8 mouse cellular contexts compared by ENCODE assay signal in genomic region chr1:180393017-180393797, GRCm38 (mm10).
A peak's percentile ranks its signal among the peaks of the same experiment; 100 is the strongest.
DNase-seq lines count a peak whose midpoint lies in the region; TF ChIP-seq lines count a peak whose summit lies in the region.
"Had no signal": no experiment of that assay in that cellular context is flagged by ENCODE, and none has a peak within 500 bp of the region (broad histone marks: within the 10 kb centered on the region; RNA-seq: fewer than 3 reads in every experiment).

No protein-coding gene starts in this region.

- TF ChIP-seq CTCF in left cerebral cortex, adult 2 months (IDR thresholded peaks at IDR 0.05), result no peak
- no peak for TF ChIP-seq CTCF in MEL (IDR thresholded peaks at IDR 0.05 in 2 of 3, conservative IDR thresholded peaks at IDR 0.05 in 1 of 3; ENCODE audit: control insufficient read depth in 1 of 3, insufficient read depth in 1 of 3, low read depth in 2 of 3, low read length in 3 of 3, poor library complexity in 1 of 3, severe bottlenecking in 1 of 3)
- TF ChIP-seq CTCF in olfactory bulb, adult 2 months (IDR thresholded peaks at IDR 0.05; ENCODE audit: insufficient read depth, low read depth, low read length), result no peak

- intact Hi-C loops in left cerebral cortex, adult 2 months (cut with DNase I), result no loop called here
- intact Hi-C loops in left cerebral cortex, postnatal 4 days (cut with DNase I), result no loop called here

- H3K4me3 ChIP-seq in left cerebral cortex, adult 2 months, result no peak overlapping the region
- no peak overlapping the region for H3K4me3 ChIP-seq in MEL (ENCODE audit: control insufficient read depth in 1 of 2, insufficient read depth in 1 of 2, low read depth in 2 of 2, low read length in 2 of 2)
- H3K4me3 ChIP-seq in brown adipose tissue, adult 24 weeks (ENCODE audit: insufficient read depth, low read depth, low read length), result 0 out of 2 replicates have a peak overlapping the region, but pooled peaks have one; percentile 7
- no peak overlapping the region for H3K4me3 ChIP-seq in olfactory bulb, adult 2 months (ENCODE audit: insufficient read depth, low read depth, low read length)
- H3K4me3 ChIP-seq: embryonic facial prominence, embryonic 13.5 days had no signal

- no peak for TF ChIP-seq POLR2A in MEL (IDR thresholded peaks at IDR 0.05; ENCODE audit: control insufficient read depth in 1 of 2, insufficient read depth in 1 of 2, low read depth in 1 of 2, low read length in 2 of 2, poor library complexity in 1 of 2)
- TF ChIP-seq POLR2A in olfactory bulb, adult 2 months (IDR thresholded peaks at IDR 0.05; ENCODE audit: insufficient read depth, low read depth, low read length), result no peak

- H3K36me3 ChIP-seq in MEL (ENCODE audit: control insufficient read depth in 1 of 2, insufficient read depth in 2 of 2, low read length in 2 of 2), result peaks cover 0 to 27% of the 10 kb centered on the region in 2 experiments; a peak in 2 of 4 replicates

- H3K9ac ChIP-seq in MEL (ENCODE audit: control insufficient read depth, low read depth, low read length, poor library complexity, severe bottlenecking), result no peak overlapping the region
- H3K9ac ChIP-seq: embryonic facial prominence, embryonic 13.5 days had no signal

- peaks cover 0 to 41% of the 10 kb centered on the region in 2 experiments; a peak in 3 of 4 replicates for H3K4me1 ChIP-seq in MEL (ENCODE audit: control insufficient read depth in 1 of 2, insufficient read depth in 2 of 2, low read length in 2 of 2)
- peaks cover 70% of the 10 kb centered on the region for H3K4me1 ChIP-seq in brown adipose tissue, adult 24 weeks (ENCODE audit: control insufficient read depth, insufficient read depth, insufficient read length, low read length)
- peaks cover 9% of the 10 kb centered on the region for H3K4me1 ChIP-seq in olfactory bulb, adult 2 months (ENCODE audit: control insufficient read depth, insufficient read depth, low read length)

- no peak for TF ChIP-seq RAD21 in MEL (IDR thresholded peaks at IDR 0.05; ENCODE audit: low read depth, low read length)

- no peaks in the 10 kb centered on the region; the same call in 1 of the 2 replicates for H3K79me2 ChIP-seq in MEL (ENCODE audit: control insufficient read depth, insufficient read depth, low read length, poor library complexity)

- no peaks in the 10 kb centered on the region for H3K9me3 ChIP-seq in MEL (replicated peaks; ENCODE audit: insufficient read depth, low read length)
- H3K9me3 ChIP-seq: embryonic facial prominence, embryonic 13.5 days had no signal

- TF ChIP-seq EP300 in MEL (IDR thresholded peaks at IDR 0.05; ENCODE audit: low read depth in 1 of 2, low read length in 2 of 2), result no peak

- 61% methylated on average over 9 of the region's 9 CpGs for WGBS in olfactory bulb, adult 2 months

- no peak for DNase-seq in left cerebral cortex, adult 2 months (ENCODE audit: extremely low spot score in 1 of 2, low spot score in 2 of 2)
- no peak for DNase-seq in left cerebral cortex, postnatal 4 days
- DNase-seq in MEL (ENCODE audit: low read depth, low spot score), result peak; percentile 64
- no peak for DNase-seq in yolk sac, embryonic 10.5 days (ENCODE audit: low spot score)
- no peak for DNase-seq in urinary bladder, postnatal 10 days (ENCODE audit: low spot score)

- H3K27me3 ChIP-seq in MEL (ENCODE audit: control insufficient read depth in 1 of 2, insufficient read depth in 2 of 2, low read length in 2 of 2), result no peaks in the 10 kb centered on the region
- H3K27me3 ChIP-seq: embryonic facial prominence, embryonic 13.5 days had no signal

- peak overlapping the region; percentile 28; the same call in 1 of the 2 replicates for H3K27ac ChIP-seq in left cerebral cortex, adult 2 months
- H3K27ac ChIP-seq in MEL (ENCODE audit: control insufficient read depth, low read depth, low read length), result no peak overlapping the region
- peak overlapping the region; percentile 99 for H3K27ac ChIP-seq in brown adipose tissue, adult 24 weeks (replicated peaks; ENCODE audit: low read depth, low read length)
- 0 out of 2 replicates have a peak overlapping the region, but pooled peaks have one; percentile 7 for H3K27ac ChIP-seq in olfactory bulb, adult 2 months (ENCODE audit: insufficient read depth, low read depth, low read length)
- H3K27ac ChIP-seq: embryonic facial prominence, embryonic 13.5 days had no signal

TF ChIP-seq in MEL, 35 proteins besides CTCF, POLR2A, EP300 and RAD21:
- TF ChIP-seq POLR2AphosphoS2 (IDR thresholded peaks at IDR 0.05; ENCODE audit: low read length), result no peak
- peak; percentile 98 for TF ChIP-seq ZNF384 (IDR thresholded peaks at IDR 0.05; ENCODE audit: low read depth, low read length)
- TF ChIP-seq HCFC1 (IDR thresholded peaks at IDR 0.05; ENCODE audit: low read depth, low read length), result 0 out of 2 replicates have a peak, but pooled peaks have one; percentile 25
TF ChIP-seq in MEL: peak in this region for 2.
